Mouse (Mus musculus) erythroblast, embryonic 14.5 days (primary cell): ENCODE results near the gene Gabarap. TPM values are rescaled to one million over a fixed set of nuclear protein-coding genes. Genes with fewer than 3 reads are reported as not detected.
A peak's percentile ranks its signal among the peaks of the same experiment; 100 is the strongest.

ENCODE experiments used
- H3K27me3 ChIP-seq: 2 replicates; pipeline ENCODE4 v1.6.1; 2012; ENCODE audit warnings: inconsistent platforms; ENCODE audit not compliant: control insufficient read depth
- H3K36me3 ChIP-seq: 2 replicates; pipeline ENCODE4 v1.6.1; 2012; ENCODE audit warnings: mild to moderate bottlenecking, inconsistent platforms; ENCODE audit not compliant: control insufficient read depth
- H3K4me1 ChIP-seq: 2 replicates; pipeline ENCODE4 v1.6.1; 2012; ENCODE audit warnings: inconsistent platforms; ENCODE audit not compliant: control insufficient read depth
- H3K4me3 ChIP-seq: replicated peaks from 2 replicates; pipeline ENCODE3; 2012; ENCODE audit warnings: moderate library complexity, mild to moderate bottlenecking, inconsistent platforms
- H3K9me3 ChIP-seq: 2 replicates; pipeline ENCODE4 v1.6.1; 2012; ENCODE audit warnings: low read length, inconsistent platforms, mixed read lengths; ENCODE audit not compliant: control insufficient read depth
- GATA1 ChIP-seq: IDR thresholded peaks from 2 replicates; pipeline ENCODE4 v1.6.1; 2012; ENCODE audit warnings: low read length, inconsistent platforms, mixed read lengths
- TAL1 ChIP-seq: IDR thresholded peaks from 3 replicates; pipeline ENCODE4 v1.6.1; 2012; ENCODE audit warnings: low read length, inconsistent platforms, mixed read lengths
- polyA plus RNA-seq: library from polyadenylated mRNA; stranded (reverse); fragments of >175 nt; gene quantifications from 2 replicates; pipeline ENCODE4 v1.2.3, GENCODE M21; 2012

Gabarap gene
- 50.2 and 55.8 TPM in 2 replicates for polyA plus RNA-seq

DNA sequence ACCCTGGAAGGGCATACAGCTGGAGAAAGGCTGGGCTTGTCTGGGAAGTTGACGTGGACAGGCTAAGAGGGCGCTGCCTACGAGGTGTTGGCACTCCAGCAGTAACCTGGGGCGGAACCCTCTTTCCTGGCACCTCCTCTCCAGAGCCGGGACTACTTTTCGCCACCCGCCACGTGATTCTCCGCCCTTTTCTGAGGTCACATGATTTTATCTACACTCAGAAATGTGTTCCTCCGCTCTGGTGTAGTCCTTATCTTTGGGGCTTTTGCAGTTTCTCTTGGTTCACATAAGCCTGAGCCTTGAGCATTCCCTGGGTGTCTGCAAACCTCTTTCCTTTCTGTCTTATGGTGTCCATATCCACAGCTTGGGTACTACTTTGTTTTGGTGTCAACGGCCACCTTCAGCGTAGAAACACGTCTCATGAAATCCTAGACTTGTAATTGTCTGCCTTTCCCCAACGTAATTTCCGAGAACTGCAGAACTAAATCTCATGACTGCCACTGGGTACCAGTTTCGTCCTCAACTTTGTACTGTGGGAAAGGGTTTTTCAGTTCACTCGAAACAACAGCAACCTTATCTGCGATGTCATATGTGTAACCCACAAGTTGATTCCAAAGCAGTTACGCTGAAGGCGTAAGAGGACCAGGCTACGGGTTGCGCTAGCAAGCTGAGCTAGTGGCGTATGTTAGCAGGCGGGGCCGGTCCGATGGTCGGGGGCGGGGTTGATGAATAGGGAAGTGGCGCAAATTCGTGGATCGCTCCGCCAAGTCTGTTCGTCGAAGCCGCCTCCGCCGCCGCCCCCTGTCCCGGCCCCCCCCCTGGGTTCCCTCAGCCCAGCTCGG is at the start of gene Gabarap:
Gene Gabarap (plus strand): TSS at position 294 of the 842 bp plus-strand sequence.
- peak within 1 kb of the TSS; percentile 86 for H3K4me3 ChIP-seq
- H3K4me1 ChIP-seq: peaks cover 43% of the 10 kb centered on the region
- TF ChIP-seq GATA1 (peak; percentile 77), TAL1 (no peak)
- no peaks in the 10 kb centered on the region for H3K9me3 ChIP-seq
- H3K27me3 ChIP-seq: no peaks in the 10 kb centered on the region
- H3K36me3 ChIP-seq: peaks cover 71% of the 10 kb centered on the region

GRCm38 (mm10) chr11:69945216-69945615 is 45.7 kb upstream of the Gabarap start:
- Histone ChIP-seq H3K4me3 (peak overlapping the region; percentile 86), H3K36me3 (peaks cover 68% of the 10 kb centered on the region), H3K27me3 (peaks cover 25% of the 10 kb centered on the region), H3K9me3 (no peaks in the 10 kb centered on the region; the same call in 1 of the 2 replicates), H3K4me1 (peaks cover 71% of the 10 kb centered on the region)
- TF ChIP-seq GATA1 (no peak), TAL1 (no peak)

DNA sequence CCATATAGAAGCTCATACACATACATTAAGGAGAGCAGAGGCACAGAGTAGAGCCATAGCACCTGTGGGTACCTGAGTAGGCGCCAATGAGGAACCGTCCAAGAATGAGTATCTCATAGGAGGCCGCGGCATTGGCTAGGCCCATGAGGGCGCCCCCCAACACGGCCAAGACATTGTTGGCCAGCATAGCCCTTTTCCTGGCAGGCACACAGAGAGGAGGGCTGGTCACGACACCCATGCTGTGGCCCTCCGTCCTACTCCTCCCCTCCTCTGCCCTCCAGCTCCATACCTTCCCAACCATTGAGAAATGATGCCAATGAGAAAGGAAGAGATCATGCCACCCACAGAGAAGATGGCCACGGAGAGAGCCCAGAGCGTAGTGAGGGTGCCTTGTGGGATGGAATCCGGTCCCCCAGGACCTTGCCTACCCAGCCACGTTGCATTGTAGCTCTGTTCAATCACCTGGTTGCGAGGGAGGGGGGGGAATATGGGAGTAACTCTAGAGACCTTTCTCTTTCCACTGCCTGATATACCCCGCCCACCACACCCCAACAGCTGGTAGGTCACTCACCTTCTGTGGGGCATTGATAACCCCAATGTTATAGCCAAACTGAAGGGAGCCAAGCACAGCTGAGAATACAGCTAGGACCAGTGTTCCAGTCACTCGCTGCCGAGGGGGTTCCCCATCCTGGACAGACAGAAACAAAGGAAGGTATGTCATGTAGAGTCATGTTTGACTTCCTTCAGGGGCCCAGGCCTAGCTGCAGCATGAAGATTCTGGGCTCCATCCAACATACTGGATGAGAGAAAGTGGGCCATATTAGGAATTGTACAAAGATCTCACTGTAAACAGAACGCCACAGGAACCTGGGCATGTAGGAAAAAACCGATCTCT is 44.7 kb upstream of the Gabarap start:
- Histone ChIP-seq H3K27me3 (peaks cover 30% of the 10 kb centered on the region), H3K4me1 (peaks cover 70% of the 10 kb centered on the region), H3K36me3 (peaks cover 62% of the 10 kb centered on the region), H3K9me3 (no peaks in the 10 kb centered on the region; the same call in 1 of the 2 replicates), H3K4me3 (peak overlapping the region; percentile 86)
- TF ChIP-seq GATA1: peak; percentile 89
- peak; percentile 94 for TF ChIP-seq TAL1

GRCm38 (mm10) chr11:69947337-69948065 is 43.4 kb upstream of the Gabarap start:
- Histone ChIP-seq H3K4me1 (peaks cover 65% of the 10 kb centered on the region), H3K36me3 (peaks cover 51% of the 10 kb centered on the region), H3K27me3 (peaks cover 40% of the 10 kb centered on the region), H3K9me3 (no peaks in the 10 kb centered on the region; the same call in 1 of the 2 replicates), H3K4me3 (peak overlapping the region; percentile 86)
- TF ChIP-seq TAL1 (no peak), GATA1 (no peak)

- peak within 1 kb of the TSS; percentile 86 for H3K4me3 ChIP-seq
- H3K27me3 ChIP-seq: peaks cover 41% of the 10 kb centered on the region
These were observed 42.7 kb upstream of the Gabarap start, which contains the start of gene Slc2a4 for GRCm38 (mm10) chr11:69948066-69948762. Gene Slc2a4 (minus strand): TSS chr11:69948188.

DNA sequence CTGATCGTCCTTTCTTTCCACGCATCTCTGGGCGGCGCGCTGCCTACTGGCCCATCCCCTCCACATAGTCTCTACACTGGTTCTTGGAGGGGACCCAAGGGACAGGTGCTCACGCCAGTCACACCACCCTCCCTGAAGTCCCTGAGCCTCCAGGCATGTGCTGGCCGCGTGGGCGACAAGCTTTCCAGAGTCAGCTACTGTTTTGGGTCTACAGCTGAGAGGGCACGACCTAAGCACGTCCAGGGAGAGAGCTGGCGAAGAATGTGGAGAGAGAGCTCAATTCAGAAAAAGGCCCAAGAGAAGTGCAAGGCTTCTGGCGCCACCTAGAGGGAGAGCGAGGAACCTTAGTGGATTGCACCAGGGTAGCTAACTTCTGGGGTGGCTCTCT is 42.2 kb upstream of the Gabarap start:
- peaks cover 38% of the 10 kb centered on the region for H3K36me3 ChIP-seq
- peak overlapping the region; percentile 86 for H3K4me3 ChIP-seq
- peaks cover 43% of the 10 kb centered on the region for H3K27me3 ChIP-seq
- no peaks in the 10 kb centered on the region for H3K9me3 ChIP-seq
- peaks cover 58% of the 10 kb centered on the region for H3K4me1 ChIP-seq
- TF ChIP-seq GATA1 (no peak), TAL1 (no peak)

More at GRCm38 (mm10) chr11:69948066-69948762, 42.7 kb upstream of the Gabarap start, which contains the start of gene Slc2a4:
- H3K36me3 ChIP-seq: peaks cover 44% of the 10 kb centered on the region
- no peaks in the 10 kb centered on the region for H3K9me3 ChIP-seq
- TF ChIP-seq TAL1 (no peak), GATA1 (no peak)
- peaks cover 59% of the 10 kb centered on the region for H3K4me1 ChIP-seq

DNA sequence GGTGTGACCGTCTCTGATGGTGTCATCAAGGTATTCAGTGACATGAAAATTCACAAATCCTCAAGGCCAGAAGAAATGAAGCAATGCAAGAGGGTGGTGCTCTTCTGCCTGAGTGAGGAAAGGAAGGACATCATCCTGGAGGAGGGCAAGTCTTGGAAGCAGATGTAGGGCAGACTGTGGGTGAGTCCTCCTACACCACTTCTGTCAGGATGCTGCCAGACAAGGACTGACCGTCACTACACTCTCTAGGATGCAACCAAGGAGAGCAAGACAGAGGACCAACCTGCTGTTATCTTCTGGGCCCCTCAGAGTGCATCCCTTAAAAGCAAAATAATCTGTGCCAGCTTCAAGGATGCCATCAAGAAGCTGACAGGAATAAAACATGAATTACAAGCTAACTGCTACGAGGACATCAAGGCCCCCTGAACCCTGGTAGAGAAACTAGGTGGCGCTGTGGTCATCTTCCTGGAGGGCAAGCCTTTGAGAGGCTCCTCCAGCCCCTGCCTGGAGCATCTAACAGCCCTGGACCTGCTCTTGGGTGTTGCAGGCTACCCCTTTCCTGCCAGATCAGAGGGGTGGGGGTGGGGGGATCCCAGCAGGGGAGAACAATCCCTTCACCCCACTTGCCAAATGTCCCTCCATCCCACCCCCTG is 40.0 kb upstream of the Gabarap start:
- no peak for TF ChIP-seq TAL1
- no peaks in the 10 kb centered on the region for H3K9me3 ChIP-seq
- H3K27me3 ChIP-seq: peaks cover 47% of the 10 kb centered on the region
- H3K4me3 ChIP-seq: no peak overlapping the region
- peaks cover 36% of the 10 kb centered on the region for H3K4me1 ChIP-seq
- H3K36me3 ChIP-seq: peaks cover 17% of the 10 kb centered on the region
